Mouse (Mus musculus) stomach, postnatal 0 days (tissue): Measurements from ENCODE around the gene Efcab12. TPM values are rescaled to one million over a fixed set of nuclear protein-coding genes. Genes with fewer than 3 reads are reported as not detected.
A peak's percentile ranks its signal among the peaks of the same experiment; 100 is the strongest.

Experiments
- ATAC-seq: fragments of 200-750 bp; cut with Nextera tagmentation; 2 replicates; pipeline ENCODE4 v1.8.0; 2017; ENCODE audit not compliant: low FRiP score, low TSS enrichment
- DNase-seq: peaks from one replicate; pipeline ENCODE4 v3.0.0-alpha.2; 2016; ENCODE audit warnings: low spot score
- H3K27ac ChIP-seq: fragments of 300-500 bp; sonication (generic); replicated peaks from 2 replicates; pipeline ENCODE4 v1.5.1; 2014; ENCODE audit warnings: mild to moderate bottlenecking, control low read depth
- H3K27me3 ChIP-seq: fragments of 300-500 bp; sonication (generic); 2 replicates; pipeline ENCODE4 v1.6.1; 2014; ENCODE audit warnings: low read length; ENCODE audit not compliant: control insufficient read depth, insufficient read depth
- H3K36me3 ChIP-seq: fragments of 300-500 bp; sonication (generic); 2 replicates; pipeline ENCODE4 v1.6.1; 2014; ENCODE audit warnings: low read length, mixed read lengths; ENCODE audit not compliant: control insufficient read depth, insufficient read depth
- H3K4me1 ChIP-seq: fragments of 300-500 bp; sonication (generic); replicated peaks from 2 replicates; pipeline ENCODE4 v1.6.1; 2014; ENCODE audit warnings: antibody characterized with exemption; ENCODE audit not compliant: control insufficient read depth, insufficient read depth
- H3K4me2 ChIP-seq: fragments of 300-500 bp; sonication (generic); replicated peaks from 2 replicates; pipeline ENCODE4 v1.6.1; 2014; ENCODE audit warnings: low read depth, mild to moderate bottlenecking, control low read depth, moderate library complexity
- H3K4me3 ChIP-seq: fragments of 300-500 bp; sonication (generic); 2 replicates; pipeline ENCODE4 v1.5.1; 2014; ENCODE audit warnings: low read depth, low read length, control low read depth
- H3K9ac ChIP-seq: fragments of 300-500 bp; sonication (generic); 2 replicates; pipeline ENCODE4 v1.6.1; 2014; ENCODE audit warnings: mild to moderate bottlenecking, low read length, control low read depth, mixed read lengths
- H3K9me3 ChIP-seq: fragments of 300-500 bp; sonication (generic); 2 replicates; pipeline ENCODE4 v1.6.1; 2016; ENCODE audit warnings: low read length; ENCODE audit not compliant: control insufficient read depth
- CTCF ChIP-seq: IDR thresholded peaks from 2 replicates; pipeline ENCODE4 v1.5.1; 2016; ENCODE audit warnings: antibody characterized with exemption, low read depth, mild to moderate bottlenecking, moderate library complexity
- EP300 ChIP-seq: optimal IDR thresholded peaks from 2 replicates; pipeline ENCODE3; 2016; ENCODE audit warnings: antibody characterized with exemption
- WGBS: fragments of 180-500 bp; shearing (Covaris S2); extraction: QIAGEN DNeasy Blood & Tissue Kit; methylation state at CpG from one replicate; pipeline ENCODE4 v1.1.7; 2014; 5-methylcytosine and 5-hydroxymethylcytosine counted together
- polyA plus RNA-seq: library from polyadenylated mRNA; unstranded; fragments of >200 nt; fragmentation: Nextera tagmentation; extraction: Ambion mirVana; gene quantifications from 2 replicates; pipeline ENCODE4 v1.2.1, GENCODE M21; 2015

Gene Efcab12
- polyA plus RNA-seq, 1 experiment from 2014 or later, result 0.17 TPM

DNA sequence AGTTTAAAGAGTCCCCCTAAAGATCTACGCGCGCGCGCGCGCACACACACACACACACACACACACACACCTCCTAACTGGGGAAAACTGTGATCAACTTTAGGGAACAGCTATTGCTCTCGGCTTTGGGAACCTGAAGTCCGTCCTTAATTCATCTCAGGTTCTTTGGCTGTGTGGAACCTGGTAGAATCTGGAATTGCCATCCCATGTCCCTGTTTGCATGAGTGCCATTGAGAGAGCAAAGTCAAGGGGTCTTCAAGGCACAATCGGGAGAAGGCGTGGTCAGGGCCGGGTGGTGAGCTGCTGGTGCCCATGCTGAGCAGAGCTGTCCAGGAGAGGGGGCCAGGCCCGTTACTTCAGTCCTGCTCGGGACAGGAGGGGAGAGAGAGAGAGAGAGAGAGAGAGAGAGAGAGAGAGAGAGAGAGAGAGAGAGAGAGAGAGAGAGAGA is 64.2 kb downstream of the Efcab12 start:
- Histone ChIP-seq H3K4me2 (peak overlapping the region; percentile 74), H3K36me3 (no peaks in the 10 kb centered on the region), H3K4me1 (peaks cover 6% of the 10 kb centered on the region), H3K27ac (no peak overlapping the region), H3K9ac (0 out of 2 replicates have a peak overlapping the region, but pooled peaks have one; percentile 14), H3K4me3 (peak overlapping the region; percentile 68), H3K9me3 (no peaks in the 10 kb centered on the region), H3K27me3 (no peaks in the 10 kb centered on the region)
- ATAC-seq (peak; percentile 68; the same call in 1 of the 2 replicates), DNase-seq (peak; percentile 37)
- TF ChIP-seq CTCF (no peak), EP300 (no peak)
- WGBS, result under 1% methylated on average over 14 of the region's 14 CpGs

GRCm38 (mm10) chr6:115772604-115773003 is 65.6 kb downstream of the Efcab12 start:
- no peak for ATAC-seq
- H3K27me3 ChIP-seq, result no peaks in the 10 kb centered on the region
- H3K27ac ChIP-seq, result no peak overlapping the region
- peaks cover 6% of the 10 kb centered on the region for H3K4me1 ChIP-seq
- TF ChIP-seq CTCF, result peak; percentile 60
- TF ChIP-seq EP300, result no peak
- no peaks in the 10 kb centered on the region for H3K36me3 ChIP-seq
- no peak for DNase-seq
- H3K4me2 ChIP-seq, result no peak overlapping the region
- WGBS, result 88% methylated on average over 1 of the region's 1 CpGs
- no peak overlapping the region for H3K9ac ChIP-seq
- H3K4me3 ChIP-seq, result no peak overlapping the region
- no peaks in the 10 kb centered on the region for H3K9me3 ChIP-seq

- Histone ChIP-seq H3K9ac (no peak overlapping the region), H3K4me3 (no peak overlapping the region), H3K27me3 (no peaks in the 10 kb centered on the region), H3K27ac (no peak overlapping the region), H3K9me3 (no peaks in the 10 kb centered on the region), H3K4me2 (no peak overlapping the region), H3K4me1 (peaks cover 6% of the 10 kb centered on the region), H3K36me3 (no peaks in the 10 kb centered on the region)
- 81% methylated on average over 6 of the region's 6 CpGs for WGBS
- TF ChIP-seq EP300 (no peak), CTCF (0 out of 2 replicates have a peak, but pooled peaks have one; percentile 11)
- ATAC-seq (no peak), DNase-seq (no peak)
Observed at GRCm38 (mm10) chr6:115772201-115772600, 66.0 kb downstream of the Efcab12 start.

- H3K4me1 ChIP-seq, result peaks cover 4% of the 10 kb centered on the region
- no peaks in the 10 kb centered on the region for H3K36me3 ChIP-seq
- no peak overlapping the region for H3K4me2 ChIP-seq
- H3K4me3 ChIP-seq, result no peak overlapping the region
- no peaks in the 10 kb centered on the region for H3K9me3 ChIP-seq
- TF ChIP-seq CTCF (no peak), EP300 (no peak)
- H3K9ac ChIP-seq, result no peak overlapping the region
- DNase-seq, result no peak
- H3K27ac ChIP-seq, result no peak overlapping the region
- no peaks in the 10 kb centered on the region for H3K27me3 ChIP-seq
- WGBS, result 57% methylated on average over 4 of the region's 4 CpGs
- ATAC-seq, result no peak
Observed at GRCm38 (mm10) chr6:115770852-115771251, 67.4 kb downstream of the Efcab12 start.

DNA sequence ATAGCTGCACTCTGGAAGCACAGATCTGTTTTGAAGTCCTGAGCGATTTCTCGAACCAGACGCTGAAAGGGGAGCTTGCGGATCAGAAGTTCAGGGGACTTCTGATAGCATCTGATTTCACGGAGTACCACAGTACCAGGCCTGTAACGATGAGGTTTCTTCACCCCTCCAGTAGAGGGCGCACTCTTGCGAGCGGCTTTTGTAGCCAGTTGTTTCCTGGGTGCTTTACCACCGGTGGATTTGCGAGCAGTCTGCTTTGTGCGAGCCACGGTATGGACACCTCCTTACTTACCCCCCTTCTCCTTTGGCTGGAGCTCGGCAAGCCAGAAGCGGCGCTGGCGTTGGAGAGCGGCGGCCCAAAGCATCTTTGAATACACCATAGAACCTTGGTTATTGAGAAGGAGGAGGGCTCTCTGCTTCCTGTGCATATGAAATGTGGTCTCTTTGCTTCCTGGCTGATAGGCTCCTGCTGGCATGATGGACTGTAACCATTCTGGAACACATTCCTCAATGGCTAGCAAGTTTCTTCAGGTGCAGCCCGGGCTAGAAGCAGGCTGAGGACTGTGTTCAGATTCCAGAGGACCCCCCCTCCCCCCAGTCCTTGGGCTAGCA is 68.0 kb downstream of the Efcab12 start:
- no peak for DNase-seq

GRCm38 (mm10) chr6:115768207-115768606 is 70.0 kb downstream of the Efcab12 start:
- H3K9ac ChIP-seq, result no peak overlapping the region
- TF ChIP-seq EP300 (no peak), CTCF (no peak)
- H3K4me3 ChIP-seq, result no peak overlapping the region
- no peak overlapping the region for H3K4me2 ChIP-seq
- H3K27ac ChIP-seq, result no peak overlapping the region
- H3K36me3 ChIP-seq, result no peaks in the 10 kb centered on the region
- H3K4me1 ChIP-seq, result no peaks in the 10 kb centered on the region
- 59% methylated on average over 4 of the region's 4 CpGs for WGBS
- H3K9me3 ChIP-seq, result no peaks in the 10 kb centered on the region
- ATAC-seq (no peak), DNase-seq (no peak)
- H3K27me3 ChIP-seq, result no peaks in the 10 kb centered on the region

More for the DNA sequence above, 68.0 kb downstream of the Efcab12 start:
- peak; percentile 41 for TF ChIP-seq CTCF
- TF ChIP-seq EP300, result no peak
- no peak for ATAC-seq
- no peaks in the 10 kb centered on the region for H3K9me3 ChIP-seq
- no peaks in the 10 kb centered on the region for H3K27me3 ChIP-seq
- no peak overlapping the region for H3K27ac ChIP-seq
- no peaks in the 10 kb centered on the region for H3K36me3 ChIP-seq
- H3K9ac ChIP-seq, result no peak overlapping the region
- whole genome bisulfite sequencing, result 85% methylated on average over 20 of the region's 20 CpGs
- H3K4me3 ChIP-seq, result no peak overlapping the region
- H3K4me1 ChIP-seq, result no peaks in the 10 kb centered on the region; the same call in 1 of the 2 replicates
- H3K4me2 ChIP-seq, result no peak overlapping the region
